Mouse (Mus musculus): ENCODE results near the gene Ren1. TPM values are rescaled to one million over a fixed set of nuclear protein-coding genes. Genes with fewer than 3 reads are reported as not detected.

Gene Ren1
- polyA plus RNA-seq, 1 experiment, result 0.92 TPM

DNA sequence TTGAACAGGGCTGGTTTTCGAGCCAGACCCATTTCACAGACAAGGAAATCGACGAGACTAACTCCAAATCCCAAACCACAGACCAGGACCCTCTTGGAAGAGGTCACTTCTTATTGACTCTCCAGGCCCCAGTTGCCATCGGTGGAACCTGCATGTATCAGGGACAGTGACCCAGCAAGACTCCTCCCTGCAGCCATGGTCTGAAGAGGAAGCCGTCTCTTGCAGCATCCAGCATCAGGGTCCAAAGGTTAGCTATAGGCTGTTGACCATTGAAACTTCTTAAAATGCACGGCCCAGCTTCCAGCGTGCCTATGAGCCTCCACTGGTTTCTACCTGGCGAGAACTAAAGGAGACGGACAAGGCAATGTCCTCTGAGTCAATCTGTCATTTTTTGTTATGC, 59.5 kb downstream of the Ren1 start:
- DNase-seq (ENCODE audit: low read depth), result no peak

Other genes starting within 250 kb of the Ren1 start
- gene Ppp1r15b, start 219.4 kb upstream of the Ren1 start, polyA plus RNA-seq (2012; rRNA removed), result 24.7 and 27.6 TPM in 2 replicates
- gene Plekha6, start 186.3 kb upstream of the Ren1 start, polyA plus RNA-seq (2012; rRNA removed), result 38.5 and 46.7 TPM in 2 replicates
- 9.2 and 12.5 TPM in 2 replicates for gene Golt1a, start 40.7 kb upstream of the Ren1 start, polyA plus RNA-seq (2012; rRNA removed)
- gene Kiss1, start 28.6 kb upstream of the Ren1 start, polyA plus RNA-seq (2012; rRNA removed), result 8.8 TPM in 1 of 2 replicates, not detected in the other
- 6.0 and 8.9 TPM in 2 replicates for gene Etnk2, start 13.1 kb downstream of the Ren1 start, polyA plus RNA-seq (2012; rRNA removed)
- 45.6 and 61.2 TPM in 2 replicates for gene Sox13, start 73.9 kb downstream of the Ren1 start, polyA plus RNA-seq (2012; rRNA removed)

All from gonadal fat pad, adult 2 months (tissue).